ENCODE assay signal across 1 mouse cellular context in genomic region chr9:51052180-51052579, GRCm38 (mm10).
TF ChIP-seq lines count a peak whose summit lies in the region.

No protein-coding gene starts in this region.

TF ChIP-seq in CH12.LX, 34 proteins besides CTCF, POLR2A, EP300 and RAD21:
- no peak for TF ChIP-seq TCF12 (IDR thresholded peaks at IDR 0.05; ENCODE audit: low read depth, low read length)
- no peak for TF ChIP-seq RCOR1 (conservative IDR thresholded peaks at IDR 0.05; ENCODE audit: low read depth, low read length)
- TF ChIP-seq E2F4 (IDR thresholded peaks at IDR 0.05; ENCODE audit: insufficient replicate concordance, low read depth, low read length): no peak
- no peak for TF ChIP-seq UBTF (IDR thresholded peaks at IDR 0.05; ENCODE audit: low read depth, low read length)
- TF ChIP-seq JUN (IDR thresholded peaks at IDR 0.05; ENCODE audit: insufficient read depth, low read depth, low read length): no peak
- TF ChIP-seq ELF1 (IDR thresholded peaks at IDR 0.05; ENCODE audit: low read depth, low read length): peak; percentile 56
- peak; percentile 84 for TF ChIP-seq SMC3 (IDR thresholded peaks at IDR 0.05; ENCODE audit: low read depth, low read length)
- peak; percentile 41; the same call in 1 of the 2 replicates for TF ChIP-seq SIN3A (IDR thresholded peaks at IDR 0.05; ENCODE audit: low read length)
- no peak for TF ChIP-seq MYC (IDR thresholded peaks at IDR 0.05; ENCODE audit: low read depth, low read length)
- TF ChIP-seq ZNF384 (IDR thresholded peaks at IDR 0.05; ENCODE audit: low read depth, low read length): no peak
- no peak for TF ChIP-seq MEF2A (IDR thresholded peaks at IDR 0.05; ENCODE audit: borderline replicate concordance, low read depth, low read length)
- TF ChIP-seq NRF1 (IDR thresholded peaks at IDR 0.05; ENCODE audit: low read depth, low read length): no peak
- no peak for TF ChIP-seq POLR2AphosphoS2 (IDR thresholded peaks at IDR 0.05; ENCODE audit: low read depth, low read length)
